Mouse (Mus musculus) embryonic facial prominence, embryonic 15.5 days (tissue): ENCODE measurements around the gene Ldlrad1. TPM values are rescaled to one million over a fixed set of nuclear protein-coding genes. Genes with fewer than 3 reads are reported as not detected.

Experiments used
- ATAC-seq: fragments of 200-750 bp; cut with Nextera tagmentation; 2 replicates; pipeline ENCODE4 v1.8.0; 2017; ENCODE audit warnings: low read depth, moderate TSS enrichment; ENCODE audit not compliant: insufficient number of reproducible peaks, low FRiP score, low TSS enrichment
- H3K27ac ChIP-seq: fragments of 300-500 bp; sonication (generic); replicated peaks from 2 replicates; pipeline ENCODE4 v1.5.1; 2015; ENCODE audit warnings: mild to moderate bottlenecking, inconsistent platforms
- H3K27me3 ChIP-seq: fragments of 300-500 bp; sonication (generic); 2 replicates; pipeline ENCODE4 v1.6.1; 2015; ENCODE audit warnings: inconsistent platforms
- H3K36me3 ChIP-seq: fragments of 300-500 bp; sonication (generic); 2 replicates; pipeline ENCODE4 v1.6.1; 2015; ENCODE audit warnings: mild to moderate bottlenecking, inconsistent platforms
- H3K4me1 ChIP-seq: fragments of 300-500 bp; sonication (generic); 2 replicates; pipeline ENCODE4 v1.6.1; 2015; ENCODE audit warnings: inconsistent platforms
- H3K4me2 ChIP-seq: fragments of 300-500 bp; sonication (generic); replicated peaks from 2 replicates; pipeline ENCODE4 v1.6.1; 2015; ENCODE audit warnings: mild to moderate bottlenecking, inconsistent platforms
- H3K4me3 ChIP-seq: fragments of 300-500 bp; sonication (generic); replicated peaks from 2 replicates; pipeline ENCODE4 v1.5.1; 2015; ENCODE audit warnings: mild to moderate bottlenecking, inconsistent platforms
- H3K9ac ChIP-seq: fragments of 300-500 bp; sonication (generic); 2 replicates; pipeline ENCODE4 v1.6.1; 2015; ENCODE audit warnings: inconsistent platforms
- H3K9me3 ChIP-seq: fragments of 300-500 bp; sonication (generic); replicated peaks from 2 replicates; pipeline ENCODE4 v1.6.1; 2016; ENCODE audit warnings: inconsistent platforms
- WGBS: fragments of 180-500 bp; shearing (Covaris S2); methylation state at CpG from one replicate; pipeline ENCODE4 v1.1.7; 2015; 5-methylcytosine and 5-hydroxymethylcytosine counted together
- polyA plus RNA-seq: library from polyadenylated mRNA; unstranded; fragments of >200 nt; fragmentation: Nextera tagmentation; extraction: Ambion mirVana; gene quantifications from 2 replicates; pipeline ENCODE4 v1.2.1, GENCODE M21; 2015

Gene Ldlrad1
- polyA plus RNA-seq, 1 experiment from 2014 or later, result 0.25 TPM

DNA sequence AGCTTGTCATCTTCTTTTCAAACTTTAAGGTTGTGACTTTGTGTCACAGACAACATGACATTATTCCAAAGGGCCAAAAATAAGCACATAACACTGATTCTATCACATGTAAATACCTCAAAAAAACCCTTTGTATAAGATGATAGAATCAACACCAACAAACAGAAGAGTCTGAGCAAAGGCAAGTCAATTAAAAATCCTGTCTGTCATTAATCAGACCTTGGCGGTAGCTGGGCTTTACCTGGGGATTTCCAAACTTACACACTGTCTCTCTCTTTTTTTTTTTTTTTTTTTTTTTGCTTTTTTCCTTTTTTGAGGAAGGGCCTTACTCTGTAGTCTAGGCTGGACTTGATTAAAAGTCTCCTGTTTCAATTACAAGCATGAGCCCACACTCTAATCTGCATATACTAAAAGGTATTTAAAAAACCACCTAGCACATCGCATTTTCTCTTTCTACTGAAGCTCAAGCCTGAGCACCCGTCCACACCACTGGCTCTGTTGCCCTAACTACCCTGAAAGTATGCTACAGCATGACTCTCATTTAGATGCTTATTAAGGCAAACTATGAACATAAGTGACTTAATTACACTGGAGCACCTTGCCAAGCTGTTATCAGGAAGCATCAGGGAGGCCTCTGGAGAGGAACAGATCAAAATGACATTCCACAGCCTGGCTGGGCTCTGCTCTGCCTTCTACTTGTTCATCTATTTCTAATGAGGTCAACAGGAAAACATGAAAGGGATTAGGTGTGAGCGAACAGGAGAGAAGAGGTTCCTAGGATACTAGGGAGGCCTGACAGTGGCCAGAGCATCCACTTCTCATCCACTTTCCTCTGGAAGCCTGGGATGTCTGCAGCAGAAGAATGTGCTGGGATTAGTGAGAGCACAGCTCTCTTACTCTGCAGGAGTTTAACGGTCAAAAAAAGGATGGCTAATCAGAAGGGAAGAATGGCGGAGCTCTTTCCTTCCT, 34.7 kb downstream of the Ldlrad1 start:
- Histone ChIP-seq H3K4me3 (no peak overlapping the region), H3K4me1 (0 out of 2 replicates have a peak, but pooled peaks cover 9% of the 10 kb centered on the region), H3K9me3 (no peaks in the 10 kb centered on the region), H3K4me2 (no peak overlapping the region), H3K27me3 (no peaks in the 10 kb centered on the region), H3K36me3 (peaks cover 42% of the 10 kb centered on the region), H3K9ac (no peak overlapping the region), H3K27ac (no peak overlapping the region; the same call in 1 of the 2 replicates)
- no peak; the same call in 1 of the 2 replicates for ATAC-seq
- 61% methylated on average over 6 of the region's 6 CpGs for WGBS

GRCm38 (mm10) chr4:107245368-107245767, 36.4 kb downstream of the Ldlrad1 start:
- Histone ChIP-seq H3K27ac (no peak overlapping the region; the same call in 1 of the 2 replicates), H3K4me2 (no peak overlapping the region), H3K4me1 (peaks cover 17% of the 10 kb centered on the region), H3K4me3 (no peak overlapping the region), H3K9me3 (no peaks in the 10 kb centered on the region), H3K36me3 (peaks cover 30% of the 10 kb centered on the region), H3K9ac (no peak overlapping the region), H3K27me3 (no peaks in the 10 kb centered on the region)
- no peak for ATAC-seq
- 52% methylated on average over 2 of the region's 2 CpGs for WGBS

GRCm38 (mm10) chr4:107246040-107246439, 37.1 kb downstream of the Ldlrad1 start:
- H3K4me1 ChIP-seq, result peaks cover 17% of the 10 kb centered on the region
- H3K36me3 ChIP-seq, result peaks cover 25% of the 10 kb centered on the region
- ATAC-seq, result no peak
- no peak overlapping the region for H3K9ac ChIP-seq
- H3K4me3 ChIP-seq, result no peak overlapping the region
- H3K27ac ChIP-seq, result 0 out of 2 replicates have a peak overlapping the region, but pooled peaks have one; percentile 28
- H3K27me3 ChIP-seq, result no peaks in the 10 kb centered on the region
- WGBS, result 56% methylated on average over 1 of the region's 1 CpGs
- H3K9me3 ChIP-seq, result no peaks in the 10 kb centered on the region
- H3K4me2 ChIP-seq, result no peak overlapping the region

GRCm38 (mm10) chr4:107247110-107247509, 38.1 kb downstream of the Ldlrad1 start:
- Histone ChIP-seq H3K36me3 (peaks cover 17% of the 10 kb centered on the region), H3K4me1 (peaks cover 17% of the 10 kb centered on the region), H3K9ac (no peak overlapping the region), H3K4me3 (no peak overlapping the region), H3K4me2 (no peak overlapping the region), H3K9me3 (no peaks in the 10 kb centered on the region), H3K27me3 (no peaks in the 10 kb centered on the region), H3K27ac (no peak overlapping the region)
- ATAC-seq, result no peak
- 76% methylated on average over 9 of the region's 9 CpGs for WGBS

GRCm38 (mm10) chr4:107248061-107248460, 39.1 kb downstream of the Ldlrad1 start:
- no peak for ATAC-seq
- peaks cover 11% of the 10 kb centered on the region for H3K36me3 ChIP-seq
- no peak overlapping the region for H3K4me2 ChIP-seq
- H3K4me1 ChIP-seq, result peaks cover 22% of the 10 kb centered on the region
- 73% methylated on average over 3 of the region's 3 CpGs for WGBS
- no peaks in the 10 kb centered on the region for H3K9me3 ChIP-seq
- H3K27ac ChIP-seq, result no peak overlapping the region
- no peaks in the 10 kb centered on the region for H3K27me3 ChIP-seq
- no peak overlapping the region for H3K4me3 ChIP-seq
- no peak overlapping the region for H3K9ac ChIP-seq

DNA sequence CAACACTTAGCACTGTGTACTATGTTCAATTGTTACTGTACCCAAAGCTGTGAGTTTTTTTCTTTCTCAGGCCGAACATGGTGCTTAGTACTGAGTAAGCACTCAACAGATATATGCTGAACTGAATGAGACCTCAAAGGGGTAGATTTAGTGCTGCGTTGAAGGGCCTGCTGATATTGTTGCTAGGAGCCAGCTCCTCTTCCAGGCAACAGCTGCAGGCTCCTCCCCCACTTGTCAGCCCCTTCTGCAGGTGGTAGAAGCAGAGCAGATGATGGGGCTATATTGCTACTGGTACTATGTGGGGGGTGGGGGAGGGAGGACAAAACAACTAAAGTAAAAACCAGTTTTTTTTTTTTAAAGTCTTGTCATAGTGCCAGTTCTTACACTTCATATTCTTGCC, 40.5 kb downstream of the Ldlrad1 start:
- H3K4me3 ChIP-seq, result no peak overlapping the region
- peaks cover 6% of the 10 kb centered on the region; the same call in 1 of the 2 replicates for H3K36me3 ChIP-seq
- WGBS, result 78% methylated on average over 2 of the region's 2 CpGs
- H3K27me3 ChIP-seq, result no peaks in the 10 kb centered on the region
- peaks cover 22% of the 10 kb centered on the region for H3K4me1 ChIP-seq
- H3K4me2 ChIP-seq, result no peak overlapping the region
- no peaks in the 10 kb centered on the region for H3K9me3 ChIP-seq
- ATAC-seq, result no peak
- no peak overlapping the region for H3K9ac ChIP-seq
- no peak overlapping the region; the same call in 1 of the 2 replicates for H3K27ac ChIP-seq

- ATAC-seq, result no peak
- Histone ChIP-seq H3K9me3 (no peaks in the 10 kb centered on the region), H3K4me3 (no peak overlapping the region), H3K4me2 (no peak overlapping the region), H3K27ac (no peak overlapping the region), H3K4me1 (peaks cover 20% of the 10 kb centered on the region), H3K36me3 (peaks cover 6% of the 10 kb centered on the region; the same call in 1 of the 2 replicates), H3K9ac (no peak overlapping the region), H3K27me3 (no peaks in the 10 kb centered on the region)
- 18% methylated on average over 4 of the region's 4 CpGs for WGBS
These were observed 41.5 kb downstream of the Ldlrad1 start for GRCm38 (mm10) chr4:107250494-107250893.

DNA sequence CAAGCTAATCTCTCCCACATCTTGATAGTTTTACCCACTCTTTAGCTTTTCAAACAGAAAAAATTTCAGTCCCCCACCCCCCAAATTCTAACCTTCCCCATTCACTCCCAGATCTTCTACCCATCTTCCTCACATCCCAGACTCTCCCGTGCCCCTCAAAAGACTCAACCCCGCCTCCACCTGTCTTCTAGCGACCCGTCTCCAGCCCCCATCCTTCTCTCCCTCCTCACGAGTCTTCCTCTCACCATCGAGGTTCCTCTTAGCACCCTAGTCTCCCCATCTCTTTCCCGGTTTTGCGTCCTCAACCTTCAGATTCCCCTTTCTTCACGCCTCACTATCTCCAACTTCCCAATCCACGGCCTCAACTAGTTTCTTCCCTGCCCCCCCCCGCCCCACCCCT, 43.5 kb downstream of the Ldlrad1 start:
- H3K27ac ChIP-seq, result 0 out of 2 replicates have a peak overlapping the region, but pooled peaks have one; percentile 61

DNA sequence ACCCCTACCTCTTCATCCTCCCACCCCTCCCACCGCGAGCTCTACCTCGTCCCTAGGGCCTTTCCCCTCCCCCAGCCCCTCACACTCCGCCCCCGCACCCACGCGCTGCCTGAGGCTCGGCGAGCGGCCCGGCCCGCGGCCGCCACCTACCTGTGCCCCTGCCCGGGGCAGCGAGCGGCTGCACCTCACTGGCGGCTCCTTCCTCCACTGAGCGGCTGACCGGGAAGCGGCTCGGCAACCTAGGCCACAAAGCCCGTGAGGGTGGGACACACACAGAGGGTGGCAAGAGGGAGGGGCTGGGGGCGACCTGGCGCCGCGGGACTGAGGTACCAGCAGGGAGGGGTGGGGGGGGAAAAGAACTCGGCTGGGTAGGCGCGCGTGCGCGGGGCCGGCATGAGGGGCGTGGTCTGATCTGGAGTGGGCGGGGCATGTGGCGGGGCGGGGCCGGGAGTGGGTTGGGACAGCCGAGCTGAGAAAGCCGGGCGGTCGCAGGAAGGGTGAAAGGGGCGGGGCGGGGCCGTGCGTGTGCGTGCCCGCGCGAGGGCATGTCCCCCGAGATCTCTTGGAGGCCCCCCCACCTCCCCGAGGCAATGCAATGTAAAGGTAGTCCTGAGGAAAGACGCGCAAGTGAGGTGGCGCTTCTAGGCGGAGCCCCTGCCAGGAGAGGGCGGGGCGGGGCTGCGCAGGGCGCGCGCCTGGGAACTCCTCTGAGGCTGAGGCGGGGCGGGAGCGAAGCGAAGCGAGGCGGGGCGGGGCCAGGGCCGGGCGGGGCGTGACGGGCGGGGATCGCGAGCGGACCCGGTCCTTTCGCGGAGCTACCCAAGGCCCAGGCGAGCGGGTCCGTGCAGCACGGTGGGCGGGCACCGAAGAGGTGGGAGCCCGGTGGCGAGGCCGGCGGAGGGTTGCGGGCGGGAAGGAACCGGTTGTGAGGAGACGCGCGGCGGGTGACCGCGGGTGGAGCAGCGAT, 44.4 kb downstream of the Ldlrad1 start, which contains the start of the genes Lrrc42 and Hspb11:
Lrrc42 (minus strand) TSS at position 408 of the 967 bp plus-strand sequence.
Hspb11 (plus strand) TSS at position 469 of the 967 bp plus-strand sequence.
- Histone ChIP-seq H3K27me3 (no peaks in the 10 kb centered on the region), H3K4me2 (peak within 1 kb of the TSS; percentile 65), H3K4me3 (peak within 1 kb of the TSS; percentile 91), H3K9ac (peak within 1 kb of the TSS; percentile 69), H3K36me3 (no peaks in the 10 kb centered on the region), H3K4me1 (peaks cover 19% of the 10 kb centered on the region), H3K9me3 (no peaks in the 10 kb centered on the region), H3K27ac (peak within 1 kb of the TSS; percentile 76)
- peak; percentile 96 for ATAC-seq
- under 1% methylated on average over 97 of the region's 101 CpGs for WGBS

More for the DNA sequence above, 43.5 kb downstream of the Ldlrad1 start:
- H3K4me1 ChIP-seq, result peaks cover 19% of the 10 kb centered on the region
- WGBS, result under 1% methylated on average over 11 of the region's 11 CpGs
- H3K4me2 ChIP-seq, result peak overlapping the region; percentile 65
- H3K36me3 ChIP-seq, result no peaks in the 10 kb centered on the region
- H3K4me3 ChIP-seq, result peak overlapping the region; percentile 91
- no peaks in the 10 kb centered on the region for H3K9me3 ChIP-seq
- H3K9ac ChIP-seq, result peak overlapping the region; percentile 69; the same call in 1 of the 2 replicates
- H3K27me3 ChIP-seq, result no peaks in the 10 kb centered on the region
- ATAC-seq, result no peak

DNA sequence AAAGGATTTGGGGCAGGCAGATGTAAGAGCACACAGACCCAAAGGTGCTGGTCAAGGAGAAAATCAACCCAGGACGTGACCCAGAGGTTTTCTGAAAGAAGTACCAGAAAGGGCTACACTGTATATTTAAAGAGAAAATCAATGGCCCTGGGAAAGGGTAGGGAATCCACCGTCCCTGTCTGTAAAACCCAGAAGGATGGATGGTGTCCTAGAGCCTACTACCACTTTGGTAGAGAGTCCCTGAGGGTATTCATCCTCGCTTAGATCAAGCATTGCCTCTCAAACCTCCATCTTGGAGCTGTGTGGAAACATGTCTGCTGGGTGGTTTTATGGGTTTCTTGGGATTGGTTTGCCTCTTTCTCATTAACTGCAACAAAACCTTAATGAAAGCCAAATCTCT, 45.4 kb downstream of the Ldlrad1 start:
- Histone ChIP-seq H3K4me3 (peak overlapping the region; percentile 91), H3K9me3 (no peaks in the 10 kb centered on the region), H3K27me3 (no peaks in the 10 kb centered on the region), H3K9ac (peak overlapping the region; percentile 68), H3K4me1 (peaks cover 17% of the 10 kb centered on the region), H3K36me3 (no peaks in the 10 kb centered on the region), H3K27ac (peak overlapping the region; percentile 76; the same call in 1 of the 2 replicates), H3K4me2 (peak overlapping the region; percentile 56)
- ATAC-seq, result no peak
- 14% methylated on average over 3 of the region's 3 CpGs for WGBS
